Mouse (Mus musculus) kidney, postnatal 0 days (tissue): ENCODE results near the gene Prkn. TPM values are rescaled to one million over a fixed set of nuclear protein-coding genes. Genes with fewer than 3 reads are reported as not detected.
A peak's percentile ranks its signal among the peaks of the same experiment; 100 is the strongest.

Experiments
- ATAC-seq: fragments of 200-750 bp; cut with Nextera tagmentation; replicated peaks from 2 replicates; pipeline ENCODE4 v1.8.0; 2017; ENCODE audit warnings: low read depth, moderate number of reproducible peaks, moderate TSS enrichment, moderate library complexity; ENCODE audit not compliant: low FRiP score
- DNase-seq: peaks from one replicate; pipeline ENCODE4 v3.0.0-alpha.2; 2016; ENCODE audit warnings: low spot score
- H3K27ac ChIP-seq: fragments of 300-500 bp; sonication (generic); 2 replicates; pipeline ENCODE4 v1.5.1; 2014; ENCODE audit warnings: mild to moderate bottlenecking
- H3K27me3 ChIP-seq: fragments of 300-500 bp; sonication (generic); 2 replicates; pipeline ENCODE4 v1.6.1; 2014; ENCODE audit warnings: low read length, mixed read lengths; ENCODE audit not compliant: insufficient read depth
- H3K36me3 ChIP-seq: fragments of 300-500 bp; sonication (generic); 2 replicates; pipeline ENCODE4 v1.6.1; 2014; ENCODE audit warnings: low read length, mixed read lengths; ENCODE audit not compliant: insufficient read depth
- H3K4me1 ChIP-seq: fragments of 300-500 bp; sonication (generic); replicated peaks from 2 replicates; pipeline ENCODE4 v1.6.1; 2014; ENCODE audit warnings: antibody characterized with exemption, low read length, mixed read lengths; ENCODE audit not compliant: insufficient read depth
- H3K4me2 ChIP-seq: fragments of 300-500 bp; sonication (generic); 2 replicates; pipeline ENCODE4 v1.6.1; 2014; ENCODE audit warnings: mild to moderate bottlenecking, low read length, moderate library complexity, mixed read lengths
- H3K4me3 ChIP-seq: fragments of 300-500 bp; sonication (generic); replicated peaks from 2 replicates; pipeline ENCODE4 v1.5.1; 2014; ENCODE audit warnings: low read depth, low read length
- H3K9ac ChIP-seq: fragments of 300-500 bp; sonication (generic); 2 replicates; pipeline ENCODE4 v1.6.1; 2014; ENCODE audit warnings: low read depth, low read length
- H3K9me3 ChIP-seq: fragments of 300-500 bp; sonication (generic); replicated peaks from 2 replicates; pipeline ENCODE4 v1.6.1; 2016; ENCODE audit warnings: low read length, inconsistent platforms, mixed read lengths
- CTCF ChIP-seq: IDR thresholded peaks from 2 replicates; pipeline ENCODE4 v1.5.1; 2016; ENCODE audit warnings: antibody characterized with exemption, low read depth, mild to moderate bottlenecking, moderate library complexity
- WGBS: fragments of 180-500 bp; shearing (Covaris S2); extraction: QIAGEN DNeasy Blood & Tissue Kit; methylation state at CpG from one replicate; pipeline ENCODE4 v1.1.7; 2014; 5-methylcytosine and 5-hydroxymethylcytosine counted together
- polyA plus RNA-seq: library from polyadenylated mRNA; unstranded; fragments of >200 nt; fragmentation: Nextera tagmentation; extraction: Ambion mirVana; gene quantifications from 2 replicates; pipeline ENCODE4 v1.2.1, GENCODE M21; 2015

Gene Prkn
- polyA plus RNA-seq, 1 experiment from 2014 or later: 3.6 TPM

- H3K4me3 ChIP-seq: no peak overlapping the region
- no peak overlapping the region for H3K4me2 ChIP-seq
- H3K36me3 ChIP-seq: no peaks in the 10 kb centered on the region
- H3K9ac ChIP-seq: no peak overlapping the region
- ATAC-seq: no peak
- WGBS: 70% methylated on average over 6 of the region's 6 CpGs
- TF ChIP-seq CTCF: no peak
- no peak overlapping the region for H3K27ac ChIP-seq
- H3K9me3 ChIP-seq: no peaks in the 10 kb centered on the region
- no peaks in the 10 kb centered on the region for H3K4me1 ChIP-seq
- DNase-seq: peak; percentile 10
- no peaks in the 10 kb centered on the region for H3K27me3 ChIP-seq
Observed at GRCm38 (mm10) chr17:11565681-11566080, 725.5 kb downstream of the Prkn start.

GRCm38 (mm10) chr17:11570392-11570791 is 730.2 kb downstream of the Prkn start:
- no peaks in the 10 kb centered on the region for H3K36me3 ChIP-seq
- 42% methylated on average over 8 of the region's 8 CpGs for WGBS
- DNase-seq: peak; percentile 11
- H3K9ac ChIP-seq: no peak overlapping the region
- ATAC-seq: no peak
- TF ChIP-seq CTCF: no peak
- H3K27me3 ChIP-seq: no peaks in the 10 kb centered on the region
- H3K27ac ChIP-seq: no peak overlapping the region
- H3K4me1 ChIP-seq: no peaks in the 10 kb centered on the region
- H3K9me3 ChIP-seq: no peaks in the 10 kb centered on the region
- H3K4me2 ChIP-seq: no peak overlapping the region
- H3K4me3 ChIP-seq: no peak overlapping the region

GRCm38 (mm10) chr17:11573666-11574065 is 733.5 kb downstream of the Prkn start:
- no peaks in the 10 kb centered on the region for H3K9me3 ChIP-seq
- H3K27ac ChIP-seq: no peak overlapping the region
- no peak overlapping the region for H3K9ac ChIP-seq
- DNase-seq: no peak
- WGBS: 92% methylated on average over 9 of the region's 9 CpGs
- H3K4me3 ChIP-seq: no peak overlapping the region
- no peaks in the 10 kb centered on the region for H3K27me3 ChIP-seq
- no peak overlapping the region for H3K4me2 ChIP-seq
- H3K36me3 ChIP-seq: no peaks in the 10 kb centered on the region
- no peak for TF ChIP-seq CTCF
- H3K4me1 ChIP-seq: no peaks in the 10 kb centered on the region
- ATAC-seq: no peak

- H3K4me1 ChIP-seq: no peaks in the 10 kb centered on the region
- H3K9me3 ChIP-seq: no peaks in the 10 kb centered on the region
- no peaks in the 10 kb centered on the region for H3K36me3 ChIP-seq
- ATAC-seq (no peak), DNase-seq (no peak)
- H3K4me3 ChIP-seq: no peak overlapping the region
- no peak for TF ChIP-seq CTCF
- H3K4me2 ChIP-seq: no peak overlapping the region
- no peak overlapping the region for H3K27ac ChIP-seq
- no peaks in the 10 kb centered on the region for H3K27me3 ChIP-seq
- WGBS: 89% methylated on average over 4 of the region's 4 CpGs
- H3K9ac ChIP-seq: no peak overlapping the region
Observed at GRCm38 (mm10) chr17:11585491-11585890, 745.3 kb downstream of the Prkn start.

GRCm38 (mm10) chr17:11607931-11608330 is 767.7 kb downstream of the Prkn start:
- Histone ChIP-seq H3K36me3 (no peaks in the 10 kb centered on the region), H3K27ac (no peak overlapping the region), H3K9me3 (no peaks in the 10 kb centered on the region), H3K4me3 (no peak overlapping the region), H3K27me3 (no peaks in the 10 kb centered on the region), H3K4me1 (no peaks in the 10 kb centered on the region), H3K4me2 (no peak overlapping the region), H3K9ac (no peak overlapping the region)
- TF ChIP-seq CTCF: no peak
- DNase-seq (no peak), ATAC-seq (no peak)
- WGBS: 93% methylated on average over 5 of the region's 5 CpGs

- peak; percentile 80 for DNase-seq
- Histone ChIP-seq H3K27ac (no peak overlapping the region), H3K4me3 (no peak overlapping the region), H3K4me2 (no peak overlapping the region), H3K9me3 (no peaks in the 10 kb centered on the region), H3K36me3 (no peaks in the 10 kb centered on the region), H3K9ac (no peak overlapping the region), H3K4me1 (no peaks in the 10 kb centered on the region), H3K27me3 (no peaks in the 10 kb centered on the region)
- peak; percentile 88 for TF ChIP-seq CTCF
- 13% methylated on average over 7 of the region's 7 CpGs for WGBS
- no peak for ATAC-seq
Observed at GRCm38 (mm10) chr17:11611459-11611858, 771.3 kb downstream of the Prkn start.
